Mouse (Mus musculus) Muller cell, postnatal 12 days (primary cell): Measurements from ENCODE around the gene Zyg11b.

Experiments
- DNase-seq: peaks from one replicate; pipeline ENCODE4 v3.0.0-alpha.2; 2015; ENCODE audit errors: inconsistent ontology term

Gene Zyg11b

GRCm38 (mm10) chr4:108318649-108319615 lies 18.0 kb upstream of the Zyg11b start:
- no peak for DNase-seq

GRCm38 (mm10) chr4:108317656-108318605 lies 17.0 kb upstream of the Zyg11b start:
- DNase-seq: no peak

GRCm38 (mm10) chr4:108314041-108314440 lies 13.1 kb upstream of the Zyg11b start:
- DNase-seq: peak; percentile 11

GRCm38 (mm10) chr4:108310706-108311105 lies 9.8 kb upstream of the Zyg11b start:
- DNase-seq: no peak

GRCm38 (mm10) chr4:108302296-108302890 lies 1.5 kb upstream of the Zyg11b start:
- DNase-seq: no peak

- DNase-seq: no peak
These were observed 630 bp downstream of the Zyg11b start for GRCm38 (mm10) chr4:108300266-108300665.

GRCm38 (mm10) chr4:108276973-108277372 lies 23.9 kb downstream of the Zyg11b start:
- DNase-seq: no peak

- no peak for DNase-seq
These were observed 28.6 kb downstream of the Zyg11b start for GRCm38 (mm10) chr4:108272286-108272685.

GRCm38 (mm10) chr4:108265774-108266173 lies 35.1 kb downstream of the Zyg11b start:
- DNase-seq: no peak

GRCm38 (mm10) chr4:108253317-108253716 lies 47.6 kb downstream of the Zyg11b start:
- no peak for DNase-seq

- no peak for DNase-seq
These were observed 50.4 kb downstream of the Zyg11b start for GRCm38 (mm10) chr4:108250501-108250900.

- DNase-seq: no peak
These were observed 51.6 kb downstream of the Zyg11b start for GRCm38 (mm10) chr4:108249314-108249713.

- no peak for DNase-seq
These were observed 67.2 kb downstream of the Zyg11b start for GRCm38 (mm10) chr4:108233654-108234053.

- DNase-seq: no peak
These were observed 75.5 kb downstream of the Zyg11b start for GRCm38 (mm10) chr4:108225341-108225872.

- no peak for DNase-seq
These were observed 78.4 kb downstream of the Zyg11b start for GRCm38 (mm10) chr4:108222507-108222906.

GRCm38 (mm10) chr4:108219019-108219418 lies 81.9 kb downstream of the Zyg11b start:
- DNase-seq: no peak

- peak; percentile 31 for DNase-seq
These were observed 83.3 kb downstream of the Zyg11b start, which contains the start of gene Zyg11a for GRCm38 (mm10) chr4:108217332-108218179. Gene Zyg11a, minus strand, starts transcription at chr4:108218048.

- no peak for DNase-seq
These were observed 87.9 kb downstream of the Zyg11b start for GRCm38 (mm10) chr4:108213023-108213422.

- DNase-seq: no peak
These were observed 96.3 kb downstream of the Zyg11b start for GRCm38 (mm10) chr4:108204629-108205028.

GRCm38 (mm10) chr4:108199236-108199635 lies 101.7 kb downstream of the Zyg11b start:
- no peak for DNase-seq
